Mouse (Mus musculus) forebrain, embryonic 12.5 days (tissue): ENCODE results near the gene Grsf1. TPM values are rescaled to one million over a fixed set of nuclear protein-coding genes. Genes with fewer than 3 reads are reported as not detected.

Source experiments
- ATAC-seq: fragments of 200-750 bp; cut with Nextera tagmentation; 2 replicates; pipeline ENCODE4 v1.8.0; 2017; ENCODE audit warnings: moderate TSS enrichment; ENCODE audit not compliant: low FRiP score
- H3K27ac ChIP-seq: fragments of 300-500 bp; sonication (generic); 2 replicates; pipeline ENCODE4 v1.5.1; 2016; ENCODE audit warnings: mild to moderate bottlenecking
- H3K27me3 ChIP-seq: fragments of 300-500 bp; sonication (generic); 2 replicates; pipeline ENCODE4 v1.6.1; 2016; ENCODE audit warnings: mild to moderate bottlenecking
- H3K36me3 ChIP-seq: fragments of 300-500 bp; sonication (generic); replicated peaks from 2 replicates; pipeline ENCODE4 v1.6.1; 2016; ENCODE audit warnings: mild to moderate bottlenecking
- H3K4me1 ChIP-seq: fragments of 300-500 bp; sonication (generic); 2 replicates; pipeline ENCODE4 v1.6.1; 2016
- H3K4me2 ChIP-seq: fragments of 300-500 bp; sonication (generic); 2 replicates; pipeline ENCODE4 v1.6.1; 2016; ENCODE audit warnings: mild to moderate bottlenecking, moderate library complexity
- H3K4me3 ChIP-seq: fragments of 300-500 bp; sonication (generic); replicated peaks from 2 replicates; pipeline ENCODE4 v1.5.1; 2016; ENCODE audit warnings: mild to moderate bottlenecking
- H3K9ac ChIP-seq: fragments of 300-500 bp; sonication (generic); 2 replicates; pipeline ENCODE4 v1.6.1; 2016; ENCODE audit warnings: mild to moderate bottlenecking
- H3K9me3 ChIP-seq: fragments of 300-500 bp; sonication (generic); 2 replicates; pipeline ENCODE4 v1.6.1; 2016
- WGBS: fragments of 180-500 bp; shearing (Covaris S2); methylation state at CpG from one replicate; pipeline ENCODE4 v1.1.7; 2016; 5-methylcytosine and 5-hydroxymethylcytosine counted together
- polyA plus RNA-seq: library from polyadenylated mRNA; unstranded; fragments of >200 nt; fragmentation: Nextera tagmentation; extraction: Ambion mirVana; gene quantifications from 2 replicates; pipeline ENCODE4 v1.2.1, GENCODE M21; 2016

The Grsf1 gene
- polyA plus RNA-seq, 1 experiment from 2014 or later: 99.9 TPM

GRCm38 (mm10) chr5:88684226-88684625, 8.3 kb upstream of the Grsf1 start:
- 45% methylated on average over 3 of the region's 3 CpGs for WGBS
- H3K4me1 ChIP-seq: peaks cover 11% of the 10 kb centered on the region
- no peaks in the 10 kb centered on the region for H3K27me3 ChIP-seq
- H3K36me3 ChIP-seq: no peaks in the 10 kb centered on the region
- no peak overlapping the region for H3K27ac ChIP-seq
- no peak overlapping the region for H3K4me3 ChIP-seq
- no peak overlapping the region for H3K9ac ChIP-seq
- no peak for ATAC-seq
- H3K9me3 ChIP-seq: no peaks in the 10 kb centered on the region
- H3K4me2 ChIP-seq: no peak overlapping the region

- Histone ChIP-seq H3K36me3 (no peaks in the 10 kb centered on the region), H3K27me3 (no peaks in the 10 kb centered on the region), H3K4me2 (no peak overlapping the region), H3K9ac (no peak overlapping the region), H3K27ac (no peak overlapping the region), H3K4me1 (peaks cover 16% of the 10 kb centered on the region), H3K9me3 (no peaks in the 10 kb centered on the region), H3K4me3 (no peak overlapping the region)
- WGBS: 85% methylated on average over 9 of the region's 9 CpGs
- no peak for ATAC-seq
These were observed 7.7 kb upstream of the Grsf1 start for GRCm38 (mm10) chr5:88683706-88684105.

- Histone ChIP-seq H3K27me3 (no peaks in the 10 kb centered on the region), H3K9ac (no peak overlapping the region), H3K36me3 (no peaks in the 10 kb centered on the region), H3K4me1 (peaks cover 19% of the 10 kb centered on the region), H3K27ac (no peak overlapping the region), H3K4me2 (no peak overlapping the region), H3K9me3 (no peaks in the 10 kb centered on the region), H3K4me3 (no peak overlapping the region)
- WGBS: 90% methylated on average over 6 of the region's 6 CpGs
- no peak for ATAC-seq
These were observed 4.6 kb upstream of the Grsf1 start for GRCm38 (mm10) chr5:88680567-88680966.

- Histone ChIP-seq H3K4me3 (no peak overlapping the region), H3K4me1 (peaks cover 20% of the 10 kb centered on the region), H3K27ac (no peak overlapping the region), H3K4me2 (no peak overlapping the region), H3K36me3 (no peaks in the 10 kb centered on the region), H3K9me3 (no peaks in the 10 kb centered on the region), H3K27me3 (no peaks in the 10 kb centered on the region), H3K9ac (no peak overlapping the region)
- WGBS: 22% methylated on average over 6 of the region's 6 CpGs
- ATAC-seq: no peak
These were observed 3.4 kb upstream of the Grsf1 start for GRCm38 (mm10) chr5:88679341-88679740.

GRCm38 (mm10) chr5:88678929-88679328, 3.0 kb upstream of the Grsf1 start:
- Histone ChIP-seq H3K9ac (no peak overlapping the region), H3K4me2 (no peak overlapping the region), H3K36me3 (no peaks in the 10 kb centered on the region), H3K27me3 (no peaks in the 10 kb centered on the region), H3K4me1 (peaks cover 23% of the 10 kb centered on the region), H3K9me3 (no peaks in the 10 kb centered on the region), H3K27ac (0 out of 2 replicates have a peak overlapping the region, but pooled peaks have one; percentile 1), H3K4me3 (no peak overlapping the region)
- ATAC-seq: no peak
- WGBS: 62% methylated on average over 7 of the region's 7 CpGs

GRCm38 (mm10) chr5:88674703-88675442, 1.1 kb downstream of the Grsf1 start:
- Histone ChIP-seq H3K9ac (peak overlapping the region; percentile 96), H3K9me3 (no peaks in the 10 kb centered on the region), H3K4me3 (peak overlapping the region; percentile 97), H3K36me3 (peaks cover 23% of the 10 kb centered on the region), H3K4me2 (peak overlapping the region; percentile 74), H3K27me3 (no peaks in the 10 kb centered on the region), H3K27ac (peak overlapping the region; percentile 99), H3K4me1 (peaks cover 29% of the 10 kb centered on the region)
- 1% methylated on average over 46 of the region's 47 CpGs for WGBS
- ATAC-seq: peak; percentile 63; the same call in 1 of the 2 replicates

- Histone ChIP-seq H3K36me3 (peaks cover 82% of the 10 kb centered on the region), H3K4me1 (no peaks in the 10 kb centered on the region)
These were observed 12.1 kb downstream of the Grsf1 start for GRCm38 (mm10) chr5:88663875-88664274.

GRCm38 (mm10) chr5:88663151-88663550, 12.8 kb downstream of the Grsf1 start:
- no peaks in the 10 kb centered on the region for H3K9me3 ChIP-seq
- no peaks in the 10 kb centered on the region for H3K27me3 ChIP-seq
- no peak overlapping the region for H3K9ac ChIP-seq
- peaks cover 81% of the 10 kb centered on the region for H3K36me3 ChIP-seq
- H3K4me2 ChIP-seq: no peak overlapping the region
- no peak overlapping the region for H3K27ac ChIP-seq
- WGBS: 94% methylated on average over 3 of the region's 3 CpGs
- no peak for ATAC-seq
- H3K4me1 ChIP-seq: no peaks in the 10 kb centered on the region
- no peak overlapping the region for H3K4me3 ChIP-seq

More at GRCm38 (mm10) chr5:88663875-88664274, 12.1 kb downstream of the Grsf1 start:
- Histone ChIP-seq H3K4me3 (no peak overlapping the region), H3K27ac (no peak overlapping the region), H3K27me3 (no peaks in the 10 kb centered on the region), H3K4me2 (no peak overlapping the region), H3K9ac (no peak overlapping the region), H3K9me3 (no peaks in the 10 kb centered on the region)
- WGBS: 90% methylated on average over 5 of the region's 5 CpGs
- ATAC-seq: no peak

- Histone ChIP-seq H3K9ac (no peak overlapping the region), H3K4me3 (no peak overlapping the region), H3K4me1 (no peaks in the 10 kb centered on the region), H3K4me2 (no peak overlapping the region), H3K9me3 (no peaks in the 10 kb centered on the region), H3K27me3 (no peaks in the 10 kb centered on the region), H3K36me3 (peaks cover 76% of the 10 kb centered on the region), H3K27ac (no peak overlapping the region)
- WGBS: 88% methylated on average over 1 of the region's 1 CpGs
- ATAC-seq: peak; percentile 39; the same call in 1 of the 2 replicates
These were observed 18.1 kb downstream of the Grsf1 start for GRCm38 (mm10) chr5:88657868-88658267.

GRCm38 (mm10) chr5:88652589-88652988, 23.4 kb downstream of the Grsf1 start:
- H3K9me3 ChIP-seq: no peaks in the 10 kb centered on the region
- ATAC-seq: no peak
- no peak overlapping the region for H3K4me2 ChIP-seq
- no peaks in the 10 kb centered on the region for H3K27me3 ChIP-seq
- H3K4me1 ChIP-seq: no peaks in the 10 kb centered on the region
- H3K9ac ChIP-seq: no peak overlapping the region
- peaks cover 86% of the 10 kb centered on the region for H3K36me3 ChIP-seq
- no peak overlapping the region for H3K27ac ChIP-seq
- WGBS: 89% methylated on average over 5 of the region's 5 CpGs
- H3K4me3 ChIP-seq: no peak overlapping the region

GRCm38 (mm10) chr5:88649250-88650173, 26.5 kb downstream of the Grsf1 start:
- no peak overlapping the region for H3K4me3 ChIP-seq
- no peaks in the 10 kb centered on the region for H3K9me3 ChIP-seq
- H3K27ac ChIP-seq: no peak overlapping the region
- 92% methylated on average over 17 of the region's 17 CpGs for WGBS
- H3K4me2 ChIP-seq: no peak overlapping the region
- peaks cover 85% of the 10 kb centered on the region for H3K36me3 ChIP-seq
- no peak overlapping the region for H3K9ac ChIP-seq
- H3K4me1 ChIP-seq: no peaks in the 10 kb centered on the region
- H3K27me3 ChIP-seq: no peaks in the 10 kb centered on the region
- no peak for ATAC-seq

GRCm38 (mm10) chr5:88645405-88645804, 30.6 kb downstream of the Grsf1 start:
- Histone ChIP-seq H3K4me1 (no peaks in the 10 kb centered on the region), H3K27ac (no peak overlapping the region), H3K27me3 (no peaks in the 10 kb centered on the region), H3K9me3 (no peaks in the 10 kb centered on the region), H3K36me3 (peaks cover 91% of the 10 kb centered on the region), H3K4me2 (no peak overlapping the region), H3K4me3 (no peak overlapping the region), H3K9ac (no peak overlapping the region)
- no peak for ATAC-seq
- 83% methylated on average over 5 of the region's 5 CpGs for WGBS
